Mouse (Mus musculus): ENCODE measurements around the gene Slc26a1. TPM values are rescaled to one million over a fixed set of nuclear protein-coding genes. Genes with fewer than 3 reads are reported as not detected.

Gene Slc26a1
- total RNA-seq, 2 experiments from 2014 or later = 0.23 TPM; not detected in 1

- DNase-seq = no peak
Measured at GRCm38 (mm10) chr5:108691152-108691551, 15.8 kb upstream of the Slc26a1 start.

- DNase-seq = no peak
Measured at GRCm38 (mm10) chr5:108689091-108689490, 13.7 kb upstream of the Slc26a1 start.

- DNase-seq = no peak
Measured at GRCm38 (mm10) chr5:108680871-108681270, 5.5 kb upstream of the Slc26a1 start.

- DNase-seq = no peak
Measured at GRCm38 (mm10) chr5:108679909-108680308, 4.5 kb upstream of the Slc26a1 start.

- no peak for DNase-seq
Measured at GRCm38 (mm10) chr5:108678296-108678854, 3.0 kb upstream of the Slc26a1 start.

- peak; percentile 74 for DNase-seq
Measured at GRCm38 (mm10) chr5:108677605-108678295, 2.4 kb upstream of the Slc26a1 start.

- no peak for DNase-seq
Measured at GRCm38 (mm10) chr5:108676772-108677498, 1.6 kb upstream of the Slc26a1 start.

- DNase-seq = no peak
Measured at GRCm38 (mm10) chr5:108674624-108675023, 745 bp downstream of the Slc26a1 start.

- DNase-seq = no peak
Measured at GRCm38 (mm10) chr5:108671757-108672156, 3.6 kb downstream of the Slc26a1 start.

- DNase-seq = peak; percentile 63
Measured at GRCm38 (mm10) chr5:108670785-108671184, 4.6 kb downstream of the Slc26a1 start.

GRCm38 (mm10) chr5:108669986-108670385, 5.4 kb downstream of the Slc26a1 start:
- no peak for DNase-seq

- DNase-seq = peak; percentile 90
Measured at GRCm38 (mm10) chr5:108668977-108669936, 6.1 kb downstream of the Slc26a1 start, which contains the start of gene Dgkq. TSS of gene Dgkq (minus strand) at chr5:108669672.

GRCm38 (mm10) chr5:108668387-108668932, 6.9 kb downstream of the Slc26a1 start:
- no peak for DNase-seq

GRCm38 (mm10) chr5:108667370-108667769, 8.0 kb downstream of the Slc26a1 start:
- DNase-seq = no peak

GRCm38 (mm10) chr5:108665066-108665465, 10.3 kb downstream of the Slc26a1 start:
- DNase-seq = no peak

GRCm38 (mm10) chr5:108662772-108663171, 12.6 kb downstream of the Slc26a1 start:
- DNase-seq = no peak

- peak; percentile 95 for DNase-seq
Measured at GRCm38 (mm10) chr5:108660632-108661268, 14.6 kb downstream of the Slc26a1 start.

GRCm38 (mm10) chr5:108659698-108660631, 15.4 kb downstream of the Slc26a1 start, which contains the start of gene Idua:
TSS of gene Idua (plus strand) at chr5:108660331.
- DNase-seq = peak; percentile 24

- no peak for DNase-seq
Measured at GRCm38 (mm10) chr5:108658611-108659010, 16.8 kb downstream of the Slc26a1 start.

GRCm38 (mm10) chr5:108657406-108657805, 18.0 kb downstream of the Slc26a1 start:
- no peak for DNase-seq

Data from heart, postnatal 4 days (tissue).